Mouse (Mus musculus) liver, embryonic 14 days (tissue): ENCODE data around the gene 3110021N24Rik. TPM values are rescaled to one million over a fixed set of nuclear protein-coding genes. Genes with fewer than 3 reads are reported as not detected.

Experiments used
- polyA plus RNA-seq: library from polyadenylated mRNA; depleted of rRNA; stranded (reverse); fragments of >200 nt; gene quantifications from 2 replicates; pipeline ENCODE4 v1.2.3, GENCODE M21; 2012; rRNA removed

3110021N24Rik gene
- 0.01 TPM in 1 of 2 replicates, not detected in the other for polyA plus RNA-seq

DNA sequence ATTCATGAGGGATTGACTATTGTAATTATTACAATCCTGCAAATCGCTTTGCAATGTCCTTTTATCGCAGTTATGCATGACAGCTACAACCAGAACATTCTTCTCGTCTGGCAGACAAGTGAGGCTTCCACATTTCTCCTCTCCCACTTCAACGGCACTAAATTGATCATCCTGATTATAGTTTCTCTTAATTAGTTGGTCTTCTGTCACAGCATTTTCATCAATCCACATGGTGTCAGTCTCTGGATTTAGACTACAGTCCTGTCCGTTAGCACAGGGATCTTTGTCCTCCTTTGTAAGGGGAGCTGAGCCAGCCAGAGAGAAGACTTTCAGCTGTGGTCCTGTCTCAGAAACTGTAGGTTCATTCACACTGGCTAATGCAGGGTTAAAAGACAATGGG is at the start of gene 3110021N24Rik:
3110021N24Rik (plus strand) TSS at position 301 of the 400 bp plus-strand sequence.

DNA sequence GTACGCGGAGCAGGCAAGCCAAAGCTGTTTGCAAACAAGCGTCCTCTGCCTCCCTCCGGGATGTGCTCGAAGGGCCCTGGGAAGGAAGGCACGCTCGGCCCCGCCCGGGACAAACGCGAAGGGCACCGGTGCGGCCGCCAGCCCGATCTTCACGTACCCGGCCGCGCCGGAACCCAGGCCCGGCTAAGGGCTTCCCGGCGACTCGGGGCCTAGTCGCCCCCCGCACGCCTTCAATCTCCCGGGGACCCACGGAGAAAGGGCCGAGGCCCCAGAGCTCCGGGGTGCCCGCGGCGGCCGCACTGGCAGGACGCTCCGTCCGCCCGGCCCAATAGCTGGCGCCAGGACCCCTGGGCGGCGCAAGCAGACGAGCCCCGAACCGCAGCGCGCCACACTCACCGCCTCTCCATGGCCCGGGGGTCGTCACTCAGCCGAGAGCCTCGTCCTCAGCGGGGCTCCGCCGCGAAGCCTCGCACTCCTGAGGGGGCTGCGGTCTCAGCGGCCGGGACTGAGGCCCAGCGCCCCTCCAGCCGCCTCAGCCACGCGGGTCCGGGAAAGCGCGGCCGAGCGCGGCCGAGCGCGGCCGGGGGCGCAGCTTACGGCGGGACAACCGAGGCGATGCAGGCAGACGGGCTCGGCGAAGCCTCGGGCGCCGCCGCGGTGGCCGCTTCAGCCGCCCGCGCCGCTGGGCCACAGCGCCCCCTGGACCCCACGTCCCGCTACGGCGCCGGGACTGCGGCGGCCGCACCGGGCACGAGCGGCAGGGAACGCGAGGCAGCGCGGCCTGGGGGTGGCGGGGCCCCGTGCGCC is 60.8 kb downstream of the 3110021N24Rik start, which contains the start of gene Zfyve9:
Zfyve9 (minus strand) TSS at position 742 of the 807 bp plus-strand sequence.

Other genes with a start within 250 kb of the 3110021N24Rik start
- gene Prpf38a, start 140.3 kb upstream of the 3110021N24Rik start, polyA plus RNA-seq, result 26.3 and 29.5 TPM in 2 replicates
- gene Orc1, start 140.2 kb upstream of the 3110021N24Rik start, polyA plus RNA-seq, result 9.9 and 11.9 TPM in 2 replicates
- 9.7 and 10.1 TPM in 2 replicates for gene Cc2d1b, start 99.7 kb upstream of the 3110021N24Rik start, polyA plus RNA-seq
- 0.61 and 0.63 TPM in 2 replicates for gene Zfyve9, start 61.1 kb downstream of the 3110021N24Rik start, polyA plus RNA-seq
- 25.6 and 26.4 TPM in 2 replicates for gene Btf3l4, start 114.0 kb downstream of the 3110021N24Rik start, polyA plus RNA-seq
- 11.6 and 14.5 TPM in 2 replicates for gene Txndc12, start 115.0 kb downstream of the 3110021N24Rik start, polyA plus RNA-seq
- 22.3 and 26.7 TPM in 2 replicates for gene Kti12, start 128.1 kb downstream of the 3110021N24Rik start, polyA plus RNA-seq
- gene A730015C16Rik, start 129.0 kb downstream of the 3110021N24Rik start, polyA plus RNA-seq, result 0.03 TPM in 1 of 2 replicates, not detected in the other
- 0.94 and 1.1 TPM in 2 replicates for gene Rab3b, start 159.4 kb downstream of the 3110021N24Rik start, polyA plus RNA-seq